ENCODE assay signal across 9 mouse cellular contexts in the genomic region with DNA sequence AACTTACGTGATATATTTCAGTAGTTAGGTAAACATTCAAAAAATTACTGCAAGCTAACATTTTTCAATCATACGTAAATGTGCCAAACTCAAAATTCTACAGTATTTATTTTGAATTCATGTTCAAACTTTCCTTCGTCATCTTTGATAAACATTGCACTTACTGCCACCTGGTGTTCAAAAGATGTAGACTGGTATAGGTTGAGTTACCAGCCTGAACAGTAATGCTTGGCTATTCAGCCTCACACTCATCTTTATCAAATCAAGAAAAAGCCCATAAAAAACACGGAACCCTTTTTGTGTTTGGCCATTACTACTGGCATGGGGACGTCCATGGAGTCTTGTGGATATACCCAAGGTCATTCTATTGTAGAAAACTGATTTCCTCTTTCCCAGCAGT. TPM values are rescaled to one million over a fixed set of nuclear protein-coding genes. Genes with fewer than 3 reads are reported as not detected.
DNase-seq lines count a peak whose midpoint lies in the region; ATAC-seq and TF ChIP-seq lines count a peak whose summit lies in the region.
"Had no signal": no experiment of that assay in that cellular context is flagged by ENCODE, and none has a peak within 500 bp of the region (broad histone marks: within the 10 kb centered on the region; RNA-seq: fewer than 3 reads in every experiment).

No protein-coding gene starts in this region.

- H3K27ac ChIP-seq in heart, postnatal 0 days (ENCODE audit: low read depth) = no peak overlapping the region
- no peak overlapping the region for H3K27ac ChIP-seq in neural tube, embryonic 12.5 days
- H3K27ac ChIP-seq in forebrain, postnatal 0 days (ENCODE audit: low read depth, low read length) = no peak overlapping the region
- no peak overlapping the region for H3K27ac ChIP-seq in stomach, postnatal 0 days (replicated peaks)

- 17% methylated on average over 5 of the region's 5 CpGs for WGBS in heart, postnatal 0 days
- WGBS in neural tube, embryonic 12.5 days = 37% methylated on average over 5 of the region's 5 CpGs
- WGBS in forebrain, postnatal 0 days = 20% methylated on average over 5 of the region's 5 CpGs
- 16% methylated on average over 5 of the region's 5 CpGs for WGBS in stomach, postnatal 0 days

- H3K36me3 ChIP-seq in heart, postnatal 0 days (replicated peaks; ENCODE audit: control insufficient read depth, insufficient read depth, low read length) = no peaks in the 10 kb centered on the region
- H3K36me3 ChIP-seq in neural tube, embryonic 12.5 days = no peaks in the 10 kb centered on the region
- H3K36me3 ChIP-seq in forebrain, postnatal 0 days (ENCODE audit: insufficient read depth) = no peaks in the 10 kb centered on the region
- no peaks in the 10 kb centered on the region for H3K36me3 ChIP-seq in stomach, postnatal 0 days (ENCODE audit: control insufficient read depth, insufficient read depth, low read length)

- TF ChIP-seq EP300 in heart, postnatal 0 days (IDR thresholded peaks at IDR 0.05; ENCODE audit: low read depth) = no peak
- no peak for TF ChIP-seq EP300 in stomach, postnatal 0 days (optimal IDR thresholded peaks at IDR 0.05)

- H3K4me2 ChIP-seq in heart, postnatal 0 days (ENCODE audit: low read depth, low read length) = no peak overlapping the region
- no peak overlapping the region for H3K4me2 ChIP-seq in neural tube, embryonic 12.5 days (replicated peaks)
- H3K4me2 ChIP-seq in forebrain, postnatal 0 days (ENCODE audit: low read depth) = no peak overlapping the region
- H3K4me2 ChIP-seq in stomach, postnatal 0 days (replicated peaks; ENCODE audit: low read depth) = no peak overlapping the region

- H3K9ac ChIP-seq in heart, postnatal 0 days (replicated peaks; ENCODE audit: low read depth, low read length) = no peak overlapping the region
- no peak overlapping the region for H3K9ac ChIP-seq in neural tube, embryonic 12.5 days
- no peak overlapping the region for H3K9ac ChIP-seq in forebrain, postnatal 0 days
- no peak overlapping the region for H3K9ac ChIP-seq in stomach, postnatal 0 days (ENCODE audit: low read length)

- H3K9me3 ChIP-seq in heart, postnatal 0 days (replicated peaks; ENCODE audit: control insufficient read depth, low read length) = no peaks in the 10 kb centered on the region
- H3K9me3 ChIP-seq in neural tube, embryonic 12.5 days = no peaks in the 10 kb centered on the region
- H3K9me3 ChIP-seq in forebrain, postnatal 0 days (ENCODE audit: low read length) = no peaks in the 10 kb centered on the region
- no peaks in the 10 kb centered on the region for H3K9me3 ChIP-seq in stomach, postnatal 0 days (ENCODE audit: control insufficient read depth, low read length)
- H3K9me3 ChIP-seq: megakaryocyte, embryonic 14.5 days had no signal

- no peaks in the 10 kb centered on the region for H3K4me1 ChIP-seq in heart, postnatal 0 days (ENCODE audit: control insufficient read depth, insufficient read depth)
- H3K4me1 ChIP-seq in neural tube, embryonic 12.5 days = no peaks in the 10 kb centered on the region
- no peaks in the 10 kb centered on the region for H3K4me1 ChIP-seq in forebrain, postnatal 0 days (ENCODE audit: insufficient read depth)
- no peaks in the 10 kb centered on the region for H3K4me1 ChIP-seq in stomach, postnatal 0 days (replicated peaks; ENCODE audit: control insufficient read depth, insufficient read depth)
- H3K4me1 ChIP-seq: megakaryocyte, embryonic 14.5 days had no signal

- no peak overlapping the region for H3K4me3 ChIP-seq in heart, postnatal 0 days (ENCODE audit: low read depth, low read length)
- no peak overlapping the region for H3K4me3 ChIP-seq in neural tube, embryonic 12.5 days
- H3K4me3 ChIP-seq in forebrain, postnatal 0 days (ENCODE audit: low read depth, low read length) = no peak overlapping the region
- H3K4me3 ChIP-seq in stomach, postnatal 0 days (ENCODE audit: low read depth, low read length) = no peak overlapping the region
- H3K4me3 ChIP-seq: megakaryocyte, embryonic 14.5 days had no signal

- DNase-seq in heart, postnatal 0 days (ENCODE audit: low spot score) = peak; percentile 16
- no peak for DNase-seq in heart, adult 9 months (ENCODE audit: low spot score in 2 of 2)
- no peak for DNase-seq in neural tube, embryonic 10.5 days (ENCODE audit: extremely low spot score, low spot score)
- DNase-seq in forebrain, postnatal 0 days = peak; percentile 74
- no peak for DNase-seq in stomach, postnatal 0 days (ENCODE audit: low spot score)
- DNase-seq in thymus, adult 18-20 months = no peak
- DNase-seq in thymus, postnatal 4 days = no peak

- TF ChIP-seq CTCF in heart, postnatal 0 days (IDR thresholded peaks at IDR 0.05; ENCODE audit: low read depth) = peak; percentile 56
- peak; percentile 76 for TF ChIP-seq CTCF in forebrain, postnatal 0 days (IDR thresholded peaks at IDR 0.05; ENCODE audit: low read depth)
- TF ChIP-seq CTCF in stomach, postnatal 0 days (IDR thresholded peaks at IDR 0.05; ENCODE audit: low read depth) = peak; percentile 73

- ATAC-seq in heart, postnatal 0 days (ENCODE audit: insufficient read depth, low read depth) = no peak
- ATAC-seq in neural tube, embryonic 12.5 days (ENCODE audit: low FRiP score, low read depth) = 0 out of 2 replicates have a peak, but pooled peaks have one; percentile 50
- peak; percentile 73 for ATAC-seq in forebrain, postnatal 0 days
- ATAC-seq in stomach, postnatal 0 days (ENCODE audit: low FRiP score, low TSS enrichment) = no peak

- no peaks in the 10 kb centered on the region for H3K27me3 ChIP-seq in heart, postnatal 0 days (ENCODE audit: control insufficient read depth, insufficient read depth, low read length)
- H3K27me3 ChIP-seq in neural tube, embryonic 12.5 days (replicated peaks) = no peaks in the 10 kb centered on the region
- H3K27me3 ChIP-seq in forebrain, postnatal 0 days (ENCODE audit: insufficient read depth, low read length) = no peaks in the 10 kb centered on the region
- H3K27me3 ChIP-seq in stomach, postnatal 0 days (ENCODE audit: control insufficient read depth, insufficient read depth, low read length) = no peaks in the 10 kb centered on the region
- H3K27me3 ChIP-seq: megakaryocyte, embryonic 14.5 days had no signal

RNA-seq across cellular contexts. Expression of gene Scn9a, which starts 9.6 kb away (rescaled TPM):
- total RNA-seq in heart, postnatal 0 days (2014; rRNA removed; ENCODE audit: low replicate concordance) = not detected in 2 replicates
- 0.01 TPM in 1 of 2 replicates, not detected in the other for polyA plus RNA-seq in heart, postnatal 0 days (2015; fragmentation: Nextera tagmentation; extraction: Ambion mirVana)
- polyA plus RNA-seq in neural tube, embryonic 12.5 days (2016; fragmentation: Nextera tagmentation; extraction: Ambion mirVana) = 14.9 and 22.1 TPM in 2 replicates
- 10.2 and 14.7 TPM in 2 replicates for total RNA-seq in forebrain, postnatal 0 days (2014; rRNA removed)
- polyA plus RNA-seq in forebrain, postnatal 0 days (2015; fragmentation: Nextera tagmentation; extraction: Ambion mirVana) = 2.2 and 6.3 TPM in 2 replicates
- 0.62 and 0.82 TPM in 2 replicates for polyA plus RNA-seq in stomach, postnatal 0 days (2015; fragmentation: Nextera tagmentation; extraction: Ambion mirVana)

Comparison
In these comparisons a context has a peak if more than half of its experiments do, and no peak if none do; other contexts are left out.
1. DNase-seq: peak in heart, postnatal 0 days (single experiment) and forebrain, postnatal 0 days (single experiment); none in heart, adult 9 months (0 of 2), neural tube, embryonic 10.5 days (single experiment), stomach, postnatal 0 days (single experiment), thymus, adult 18-20 months (0 of 2) and thymus, postnatal 4 days (single experiment).
2. ATAC-seq: peak in neural tube, embryonic 12.5 days (single experiment) and forebrain, postnatal 0 days (single experiment); none in heart, postnatal 0 days (single experiment) and stomach, postnatal 0 days (single experiment).
3. Peak in every context shown above with its lines, with median percentiles within 50 percentile points of each other: CTCF ChIP-seq.